Mouse (Mus musculus) midbrain, embryonic 15.5 days (tissue): ENCODE results near the gene Capn13. TPM values are rescaled to one million over a fixed set of nuclear protein-coding genes. Genes with fewer than 3 reads are reported as not detected.

Source experiments
- ATAC-seq: fragments of 200-750 bp; cut with Nextera tagmentation; replicated peaks from 2 replicates; pipeline ENCODE4 v1.8.0; 2017; ENCODE audit warnings: moderate TSS enrichment
- H3K27ac ChIP-seq: fragments of 300-500 bp; sonication (generic); 2 replicates; pipeline ENCODE4 v1.5.1; 2015; ENCODE audit warnings: mild to moderate bottlenecking, inconsistent platforms
- H3K27me3 ChIP-seq: fragments of 300-500 bp; sonication (generic); replicated peaks from 2 replicates; pipeline ENCODE4 v1.6.1; 2015; ENCODE audit warnings: inconsistent platforms
- H3K36me3 ChIP-seq: fragments of 300-500 bp; sonication (generic); replicated peaks from 2 replicates; pipeline ENCODE4 v1.6.1; 2015; ENCODE audit warnings: inconsistent platforms
- H3K4me1 ChIP-seq: fragments of 300-500 bp; sonication (generic); 2 replicates; pipeline ENCODE4 v1.6.1; 2015; ENCODE audit warnings: inconsistent platforms
- H3K4me2 ChIP-seq: fragments of 300-500 bp; sonication (generic); 2 replicates; pipeline ENCODE4 v1.6.1; 2015; ENCODE audit warnings: inconsistent platforms, mild to moderate bottlenecking, moderate library complexity
- H3K4me3 ChIP-seq: fragments of 300-500 bp; sonication (generic); 2 replicates; pipeline ENCODE4 v1.5.1; 2015; ENCODE audit warnings: mild to moderate bottlenecking, inconsistent platforms
- H3K9ac ChIP-seq: fragments of 300-500 bp; sonication (generic); 2 replicates; pipeline ENCODE4 v1.6.1; 2015; ENCODE audit warnings: mild to moderate bottlenecking, inconsistent platforms
- H3K9me3 ChIP-seq: fragments of 300-500 bp; sonication (generic); 2 replicates; pipeline ENCODE4 v1.6.1; 2016; ENCODE audit warnings: inconsistent platforms
- WGBS: fragments of 180-500 bp; shearing (Covaris S2); methylation state at CpG from one replicate; pipeline ENCODE4 v1.1.7; 2015; ENCODE audit warnings: mixed read lengths; 5-methylcytosine and 5-hydroxymethylcytosine counted together
- polyA plus RNA-seq: library from polyadenylated mRNA; unstranded; fragments of >200 nt; fragmentation: Nextera tagmentation; extraction: Ambion mirVana; gene quantifications from 2 replicates; pipeline ENCODE4 v1.2.1, GENCODE M21; 2015

Capn13 gene
- polyA plus RNA-seq = 0.06 TPM in 1 of 2 replicates, not detected in the other

GRCm38 (mm10) chr17:73400862-73401261 lies at the start of gene Capn13:
TSS of gene Capn13 (minus strand) at chr17:73400866.
- Histone ChIP-seq H3K4me3 (no peak within 1 kb of the TSS), H3K9me3 (no peaks in the 10 kb centered on the region), H3K36me3 (no peaks in the 10 kb centered on the region), H3K27me3 (no peaks in the 10 kb centered on the region), H3K27ac (no peak within 1 kb of the TSS), H3K9ac (no peak within 1 kb of the TSS), H3K4me2 (no peak within 1 kb of the TSS), H3K4me1 (no peaks in the 10 kb centered on the region)
- no peak for ATAC-seq
- 75% methylated on average over 2 of the region's 2 CpGs for WGBS

GRCm38 (mm10) chr17:73449104-73449503 lies 48.4 kb upstream of the Capn13 start:
- no peak overlapping the region for H3K4me3 ChIP-seq
- no peaks in the 10 kb centered on the region for H3K9me3 ChIP-seq
- H3K9ac ChIP-seq = no peak overlapping the region
- H3K27me3 ChIP-seq = no peaks in the 10 kb centered on the region
- no peak overlapping the region for H3K27ac ChIP-seq
- no peak for ATAC-seq
- H3K4me1 ChIP-seq = no peaks in the 10 kb centered on the region
- no peaks in the 10 kb centered on the region for H3K36me3 ChIP-seq
- H3K4me2 ChIP-seq = no peak overlapping the region

DNA sequence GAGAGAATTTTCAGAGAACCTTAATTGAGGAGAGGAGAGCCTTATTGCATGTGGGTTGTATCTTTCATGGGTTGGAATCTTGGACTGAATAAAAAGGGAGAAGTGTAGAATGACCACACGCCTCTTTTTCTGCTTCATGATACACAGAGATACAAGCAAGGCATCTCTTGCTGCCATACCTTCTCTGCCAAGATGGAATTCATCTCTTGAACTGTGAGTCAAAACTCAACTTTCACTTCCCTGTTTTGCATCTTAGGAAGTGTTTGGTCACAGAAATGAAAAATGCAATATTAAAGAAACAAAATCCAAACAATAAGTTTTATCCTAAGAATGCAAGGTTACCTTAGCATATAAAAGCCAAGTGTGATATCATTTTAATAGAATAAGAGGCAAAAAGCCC lies 40.1 kb upstream of the Capn13 start:
- WGBS = 88% methylated on average over 1 of the region's 1 CpGs
- Histone ChIP-seq H3K4me2 (no peak overlapping the region), H3K27me3 (no peaks in the 10 kb centered on the region), H3K36me3 (no peaks in the 10 kb centered on the region), H3K4me3 (no peak overlapping the region), H3K9me3 (no peaks in the 10 kb centered on the region), H3K27ac (no peak overlapping the region), H3K4me1 (no peaks in the 10 kb centered on the region), H3K9ac (no peak overlapping the region)
- no peak for ATAC-seq

- WGBS = 58% methylated on average over 2 of the region's 2 CpGs
- H3K4me1 ChIP-seq = no peaks in the 10 kb centered on the region
- H3K4me3 ChIP-seq = no peak overlapping the region
- H3K9me3 ChIP-seq = no peaks in the 10 kb centered on the region
- no peak overlapping the region for H3K27ac ChIP-seq
- H3K4me2 ChIP-seq = no peak overlapping the region
- no peaks in the 10 kb centered on the region for H3K27me3 ChIP-seq
- no peak for ATAC-seq
- H3K9ac ChIP-seq = no peak overlapping the region
- no peaks in the 10 kb centered on the region for H3K36me3 ChIP-seq
These were observed 31.9 kb upstream of the Capn13 start for GRCm38 (mm10) chr17:73432564-73433006.

- H3K4me1 ChIP-seq = no peaks in the 10 kb centered on the region
These were observed 31.4 kb upstream of the Capn13 start for GRCm38 (mm10) chr17:73432058-73432457.

DNA sequence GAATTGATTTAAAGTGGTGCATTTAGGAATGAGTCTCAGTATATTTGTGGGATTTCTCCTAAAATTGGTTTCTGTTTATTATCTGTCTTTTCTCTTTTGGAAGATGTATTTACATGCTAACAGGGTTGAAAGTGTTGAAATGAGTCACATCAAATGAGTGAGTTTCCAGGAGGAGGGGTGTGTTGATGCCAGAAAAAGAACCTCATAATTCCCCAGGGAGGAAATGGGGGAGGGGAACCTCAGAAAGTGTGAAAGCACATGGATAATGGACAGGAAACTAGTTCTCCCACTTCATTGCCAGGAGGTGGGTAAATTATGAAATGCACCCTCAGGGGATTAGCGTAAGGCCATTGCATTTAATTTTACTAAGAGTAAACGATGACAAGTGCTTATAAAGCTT lies 16.7 kb upstream of the Capn13 start:
- ATAC-seq = no peak
- Histone ChIP-seq H3K9me3 (no peaks in the 10 kb centered on the region), H3K27ac (no peak overlapping the region), H3K27me3 (no peaks in the 10 kb centered on the region), H3K4me1 (0 out of 2 replicates have a peak, but pooled peaks cover 3% of the 10 kb centered on the region), H3K4me3 (no peak overlapping the region), H3K9ac (no peak overlapping the region), H3K36me3 (no peaks in the 10 kb centered on the region), H3K4me2 (no peak overlapping the region)
- 31% methylated on average over 2 of the region's 2 CpGs for WGBS

More at GRCm38 (mm10) chr17:73432058-73432457, 31.4 kb upstream of the Capn13 start:
- Histone ChIP-seq H3K9ac (no peak overlapping the region), H3K4me3 (no peak overlapping the region), H3K27me3 (no peaks in the 10 kb centered on the region), H3K27ac (no peak overlapping the region), H3K36me3 (no peaks in the 10 kb centered on the region), H3K4me2 (no peak overlapping the region), H3K9me3 (no peaks in the 10 kb centered on the region)
- 94% methylated on average over 1 of the region's 1 CpGs for WGBS
- ATAC-seq = no peak

GRCm38 (mm10) chr17:73416181-73416795 lies 15.6 kb upstream of the Capn13 start:
- Histone ChIP-seq H3K27ac (no peak overlapping the region), H3K27me3 (no peaks in the 10 kb centered on the region), H3K4me2 (no peak overlapping the region), H3K9ac (no peak overlapping the region), H3K4me3 (no peak overlapping the region), H3K36me3 (no peaks in the 10 kb centered on the region), H3K4me1 (0 out of 2 replicates have a peak, but pooled peaks cover 3% of the 10 kb centered on the region), H3K9me3 (no peaks in the 10 kb centered on the region)
- 64% methylated on average over 6 of the region's 6 CpGs for WGBS
- ATAC-seq = no peak

GRCm38 (mm10) chr17:73411817-73412216 lies 11.2 kb upstream of the Capn13 start:
- Histone ChIP-seq H3K27ac (no peak overlapping the region), H3K27me3 (no peaks in the 10 kb centered on the region), H3K4me1 (no peaks in the 10 kb centered on the region), H3K9me3 (no peaks in the 10 kb centered on the region), H3K9ac (no peak overlapping the region), H3K36me3 (no peaks in the 10 kb centered on the region), H3K4me3 (no peak overlapping the region), H3K4me2 (no peak overlapping the region)
- ATAC-seq = no peak
- WGBS = 35% methylated on average over 4 of the region's 4 CpGs

DNA sequence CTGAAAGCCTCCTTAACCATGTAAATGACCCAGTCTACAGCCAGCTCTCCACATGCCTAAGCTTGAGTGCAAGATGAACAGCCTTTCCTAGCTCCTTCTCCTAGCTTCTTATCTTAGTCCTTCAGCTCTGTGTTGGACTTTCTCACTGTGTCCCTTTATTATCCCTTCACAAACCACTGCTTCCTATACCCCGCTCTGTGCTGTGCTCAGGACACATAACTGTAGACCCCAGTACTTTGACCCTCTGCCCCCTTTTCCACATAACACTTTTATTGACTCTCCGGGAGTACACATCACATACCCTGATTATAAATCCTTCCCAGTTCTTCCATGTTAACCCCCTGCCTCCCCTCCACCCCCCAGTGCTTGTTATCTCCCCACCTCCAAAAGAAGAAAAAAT lies 606 bp upstream of the Capn13 start:
- Histone ChIP-seq H3K27ac (no peak overlapping the region), H3K27me3 (no peaks in the 10 kb centered on the region), H3K9me3 (no peaks in the 10 kb centered on the region), H3K4me2 (no peak overlapping the region), H3K4me3 (no peak overlapping the region), H3K9ac (no peak overlapping the region), H3K4me1 (no peaks in the 10 kb centered on the region), H3K36me3 (no peaks in the 10 kb centered on the region)
- ATAC-seq = no peak
- 82% methylated on average over 2 of the region's 2 CpGs for WGBS

- Histone ChIP-seq H3K9ac (no peak overlapping the region), H3K27me3 (no peaks in the 10 kb centered on the region), H3K4me2 (no peak overlapping the region), H3K4me3 (no peak overlapping the region), H3K27ac (no peak overlapping the region), H3K9me3 (no peaks in the 10 kb centered on the region), H3K36me3 (no peaks in the 10 kb centered on the region), H3K4me1 (no peaks in the 10 kb centered on the region)
- ATAC-seq = no peak
- WGBS = 85% methylated on average over 2 of the region's 2 CpGs
These were observed 1.5 kb downstream of the Capn13 start for GRCm38 (mm10) chr17:73399136-73399535.

DNA sequence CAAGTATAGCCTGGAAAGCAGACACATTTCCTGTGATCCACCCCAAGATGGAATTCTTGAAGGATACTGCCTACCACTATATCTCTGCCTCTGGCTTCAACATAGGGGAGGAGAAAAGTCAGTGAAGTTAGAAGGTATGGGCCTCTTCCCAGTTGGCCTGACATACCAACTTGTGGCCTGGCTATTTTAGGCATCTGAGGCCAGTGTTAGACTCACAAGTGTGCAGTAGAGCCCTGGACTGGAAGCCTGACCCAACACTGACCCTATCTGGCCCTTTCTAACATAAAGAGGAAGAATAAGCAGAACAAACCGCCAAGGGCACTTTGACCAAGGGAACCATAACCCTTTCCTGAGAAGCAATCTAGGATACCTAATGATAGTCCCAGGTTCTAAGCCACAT lies 7.3 kb downstream of the Capn13 start:
- Histone ChIP-seq H3K4me1 (0 out of 2 replicates have a peak, but pooled peaks cover 3% of the 10 kb centered on the region), H3K4me2 (no peak overlapping the region), H3K9me3 (no peaks in the 10 kb centered on the region), H3K36me3 (no peaks in the 10 kb centered on the region), H3K27me3 (no peaks in the 10 kb centered on the region), H3K27ac (no peak overlapping the region), H3K4me3 (no peak overlapping the region), H3K9ac (no peak overlapping the region)
- no peak for ATAC-seq
- 78% methylated on average over 1 of the region's 1 CpGs for WGBS

GRCm38 (mm10) chr17:73391771-73392170 lies 8.9 kb downstream of the Capn13 start:
- H3K4me2 ChIP-seq = no peak overlapping the region
- WGBS = 57% methylated on average over 4 of the region's 4 CpGs
- no peaks in the 10 kb centered on the region for H3K27me3 ChIP-seq
- no peaks in the 10 kb centered on the region for H3K36me3 ChIP-seq
- H3K9me3 ChIP-seq = no peaks in the 10 kb centered on the region
- H3K9ac ChIP-seq = no peak overlapping the region
- no peak overlapping the region for H3K4me3 ChIP-seq
- H3K27ac ChIP-seq = no peak overlapping the region
- no peak for ATAC-seq
- H3K4me1 ChIP-seq = 0 out of 2 replicates have a peak, but pooled peaks cover 3% of the 10 kb centered on the region
